Mouse (Mus musculus) ovary, postnatal 10 days (tissue): Measurements from ENCODE around the gene Lgals2.
"Not testable (repeated sequence)": the region's sequence is repeated elsewhere in the genome, so short reads cannot be mapped to it uniquely, and the experiment has no call there.

Experiments used
- DNase-seq: peaks from one replicate; pipeline ENCODE4 v3.0.0; 2022; ENCODE audit warnings: low spot score

Gene Lgals2

GRCm38 (mm10) chr15:78874989-78875388 is 19.7 kb upstream of the Lgals2 start:
- no peak for DNase-seq

GRCm38 (mm10) chr15:78873803-78874435 is 18.6 kb upstream of the Lgals2 start:
- no peak for DNase-seq

- DNase-seq: no peak
Observed at GRCm38 (mm10) chr15:78872021-78872608, 16.8 kb upstream of the Lgals2 start.

DNA sequence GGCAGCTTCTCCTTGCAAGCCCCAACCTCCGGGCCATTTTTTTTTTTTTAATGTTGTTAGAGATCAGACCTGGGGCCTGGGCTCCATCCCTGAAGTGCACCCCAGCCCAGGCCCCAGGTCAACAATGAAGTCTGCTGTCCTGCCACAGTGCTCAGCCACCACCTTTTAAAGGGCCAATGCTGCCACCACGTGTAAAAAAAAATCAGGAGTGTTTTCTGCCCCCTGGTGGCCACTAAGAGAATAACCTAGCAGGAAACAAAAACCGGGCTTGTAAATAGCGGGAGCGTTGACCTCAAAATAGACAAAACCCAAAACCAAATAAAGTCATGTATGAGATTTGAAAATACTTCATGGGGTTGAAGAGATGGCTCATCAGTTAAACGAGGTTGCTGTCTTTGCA is 14.4 kb upstream of the Lgals2 start:
- no peak for DNase-seq

DNA sequence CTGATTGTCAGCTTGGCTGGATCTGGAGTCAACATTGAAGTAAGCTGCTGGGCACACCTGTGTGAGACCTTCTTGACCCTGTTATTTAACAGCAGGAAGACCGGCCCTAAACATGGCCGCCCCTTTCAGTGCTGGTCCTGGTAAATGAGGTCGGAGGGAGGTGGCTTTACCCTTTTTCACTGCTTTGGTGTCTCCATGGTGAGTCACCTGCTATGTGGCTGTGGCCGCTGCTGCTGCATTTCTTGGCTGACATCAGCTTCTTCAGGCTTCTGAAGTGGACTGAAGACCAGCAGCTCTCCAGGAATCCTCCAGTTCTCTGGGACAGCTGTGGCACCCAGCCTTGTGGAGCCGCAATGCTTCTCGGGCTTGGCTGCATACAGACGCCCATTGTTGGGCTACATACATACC is 13.5 kb upstream of the Lgals2 start:
- DNase-seq: no peak

GRCm38 (mm10) chr15:78868398-78868797 is 13.1 kb upstream of the Lgals2 start:
- no peak for DNase-seq

DNA sequence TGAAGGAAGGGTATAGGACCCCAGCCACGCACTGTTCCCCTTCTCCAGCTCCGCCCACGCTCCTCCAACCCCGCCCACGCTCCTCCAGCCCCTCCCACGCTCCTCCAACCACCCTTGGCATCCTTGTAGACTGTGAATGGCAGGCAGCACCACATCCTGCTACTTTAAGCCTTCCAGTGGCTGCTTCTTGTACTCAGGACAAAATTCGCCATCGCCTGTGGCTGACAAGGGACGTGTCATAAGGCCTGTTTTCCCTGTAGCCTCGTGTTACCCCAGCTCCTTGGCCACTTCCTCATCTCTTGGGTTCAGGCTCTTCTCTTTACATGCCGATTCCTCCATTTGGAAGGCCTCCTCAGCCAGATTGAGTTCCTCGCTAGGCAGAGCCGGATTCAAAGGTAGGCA is 8.5 kb upstream of the Lgals2 start:
- no peak for DNase-seq

- DNase-seq: no peak
Observed at GRCm38 (mm10) chr15:78863154-78863553, 7.8 kb upstream of the Lgals2 start.

DNA sequence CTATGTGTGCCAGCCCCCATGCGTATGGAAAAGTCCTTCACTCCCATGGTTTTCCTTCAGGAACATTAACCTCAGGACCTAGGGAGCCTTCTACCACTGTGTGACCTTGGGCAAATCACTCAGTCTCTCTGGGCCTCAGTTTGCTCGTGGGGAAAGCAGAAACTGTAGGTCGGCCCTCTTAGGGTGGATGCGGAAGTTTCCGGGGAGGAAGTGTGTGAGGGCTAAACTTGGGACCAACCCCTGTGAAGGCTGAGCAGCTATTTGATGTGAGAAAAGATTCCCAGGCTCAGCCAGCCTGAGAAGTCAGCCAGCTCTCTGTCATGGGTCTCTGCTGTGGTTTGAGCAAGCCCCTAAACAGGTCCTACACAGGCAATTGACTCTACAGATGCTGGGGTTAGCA is 7.0 kb upstream of the Lgals2 start:
- DNase-seq: no peak

GRCm38 (mm10) chr15:78859714-78860113 is 4.4 kb upstream of the Lgals2 start:
- no peak for DNase-seq

DNA sequence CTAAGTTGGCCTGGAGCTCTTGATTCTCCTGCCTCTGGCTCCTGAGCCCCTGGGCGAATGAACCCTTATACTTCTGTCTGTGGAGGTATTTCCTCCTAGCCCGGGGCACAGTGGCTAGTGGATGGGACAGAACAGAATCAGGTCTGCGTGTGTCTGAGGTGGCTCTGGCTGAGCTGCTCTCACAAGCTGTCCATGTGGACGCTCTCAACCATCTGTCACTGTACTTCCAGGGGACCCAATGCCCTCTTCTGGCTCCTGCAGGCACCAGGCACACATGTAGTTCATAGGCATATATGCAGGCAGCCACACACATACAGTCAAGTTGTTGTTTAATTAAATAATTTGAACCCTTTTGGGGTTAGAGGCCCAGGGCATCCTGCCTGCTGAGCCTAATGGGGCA is 4.0 kb upstream of the Lgals2 start:
- DNase-seq: no peak

GRCm38 (mm10) chr15:78857009-78857408 is 1.7 kb upstream of the Lgals2 start:
- no peak for DNase-seq

- DNase-seq: peak; percentile 88
Observed at GRCm38 (mm10) chr15:78851505-78852153, 3.7 kb downstream of the Lgals2 start.

GRCm38 (mm10) chr15:78850944-78851343 is 4.4 kb downstream of the Lgals2 start:
- DNase-seq: no peak

DNA sequence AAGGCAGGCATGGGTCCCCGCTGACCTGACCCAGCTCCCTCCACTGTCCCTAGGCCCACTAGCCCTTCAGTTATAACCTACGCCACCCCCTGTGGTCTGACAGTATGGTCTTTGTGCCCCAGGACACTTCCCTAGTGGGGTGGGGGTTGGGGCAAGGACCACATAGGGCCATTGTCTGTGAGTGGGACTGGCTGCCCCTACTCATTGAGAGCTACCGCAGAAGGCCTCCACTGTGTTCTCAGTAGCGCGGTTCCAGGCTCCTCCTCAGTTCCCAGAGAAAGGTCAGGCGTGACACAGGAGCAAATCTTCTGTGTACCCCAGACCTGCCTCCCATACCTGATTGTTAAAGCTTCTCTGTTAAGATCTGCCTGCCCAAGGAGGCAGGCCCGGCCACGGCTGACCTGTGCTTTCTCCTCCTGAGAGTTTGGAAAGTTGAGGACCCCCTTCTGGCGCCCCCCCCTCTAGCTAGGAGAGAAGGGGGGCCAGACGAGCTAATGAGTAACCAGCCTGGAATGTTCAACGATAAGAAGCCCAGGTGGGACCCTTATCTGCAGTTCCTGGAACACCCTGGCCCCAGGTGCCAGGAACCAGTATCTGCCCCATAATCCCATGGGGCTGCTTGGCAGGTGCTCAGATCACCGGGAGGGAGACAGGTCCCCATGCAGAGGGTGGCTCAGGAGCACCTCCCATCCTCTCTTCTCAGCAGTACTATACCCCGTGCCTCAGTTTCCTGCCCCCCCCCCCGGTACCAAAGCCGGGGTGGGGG is 5.1 kb downstream of the Lgals2 start:
- no peak for DNase-seq

- DNase-seq: no peak
Observed at GRCm38 (mm10) chr15:78849485-78849884, 5.8 kb downstream of the Lgals2 start.

GRCm38 (mm10) chr15:78848467-78848866 is 6.9 kb downstream of the Lgals2 start:
- peak; percentile 88 for DNase-seq

DNA sequence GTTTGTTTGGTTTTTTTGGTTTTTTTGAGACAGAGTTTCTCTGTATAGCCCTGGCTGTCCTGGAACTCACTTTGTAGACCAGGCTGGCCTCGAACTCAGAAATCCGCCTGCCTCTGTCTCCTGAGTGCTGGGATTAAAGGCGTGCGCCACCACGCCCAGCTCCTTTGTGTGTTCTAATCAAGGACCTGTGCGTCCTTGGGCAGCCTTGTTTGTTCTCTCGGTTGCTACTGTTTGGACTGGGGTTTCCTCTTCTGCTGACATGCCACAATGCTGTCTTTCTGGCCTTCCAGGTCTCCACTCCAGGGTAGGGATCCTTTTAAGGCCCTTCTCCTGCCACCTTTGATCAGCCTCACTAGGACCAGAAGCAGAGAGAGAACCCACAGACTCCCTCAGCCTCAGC is 8.5 kb downstream of the Lgals2 start:
- DNase-seq: not testable (repeated sequence)

DNA sequence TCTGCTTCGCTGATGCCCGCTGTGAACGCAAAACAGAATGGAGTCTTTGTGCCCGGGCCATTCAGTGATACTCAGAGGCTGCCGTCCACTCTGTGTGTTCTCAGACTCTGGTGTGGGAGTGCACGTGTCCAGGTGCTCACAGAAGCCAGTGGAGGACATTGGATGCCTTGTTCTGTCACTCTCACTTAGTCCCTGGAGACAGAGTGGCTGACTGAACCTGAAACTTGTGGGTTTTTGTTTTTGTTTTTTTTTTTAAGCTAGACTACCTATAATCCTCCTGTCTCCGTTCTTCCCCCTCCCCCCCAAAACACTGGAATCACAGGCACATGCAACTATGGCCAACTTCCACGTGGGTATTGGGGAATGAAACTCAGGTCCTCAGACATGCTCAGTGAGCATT is 9.0 kb downstream of the Lgals2 start:
- no peak for DNase-seq

GRCm38 (mm10) chr15:78845867-78846266 is 9.5 kb downstream of the Lgals2 start:
- DNase-seq: no peak

- DNase-seq: no peak
Observed at GRCm38 (mm10) chr15:78845321-78845720, 10.0 kb downstream of the Lgals2 start.

GRCm38 (mm10) chr15:78844791-78845190 is 10.5 kb downstream of the Lgals2 start:
- no peak for DNase-seq
